Comparison of ENCODE assay signal across 11 mouse cellular contexts in the genomic region with DNA sequence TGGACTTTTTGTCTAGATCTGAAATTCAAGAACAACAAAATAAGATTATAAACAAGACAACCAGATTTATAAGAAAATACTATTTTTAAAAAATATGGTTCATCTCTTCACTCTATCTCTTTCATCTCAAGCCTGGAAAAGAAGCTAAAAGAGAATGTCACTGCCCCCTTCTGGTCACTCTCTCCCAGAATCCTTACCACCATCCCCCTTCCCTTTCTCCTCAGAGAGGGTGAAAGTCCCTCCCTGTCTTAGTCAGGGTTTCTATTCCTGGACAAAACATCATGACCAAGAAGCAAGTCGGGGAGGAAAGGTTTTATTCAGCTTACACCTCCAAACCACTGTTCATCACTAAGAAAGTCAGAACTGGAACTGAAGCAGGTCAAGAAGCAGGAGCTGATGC.
DNase-seq lines count a peak whose midpoint lies in the region; ATAC-seq and TF ChIP-seq lines count a peak whose summit lies in the region.
"Had no signal": no experiment of that assay in that cellular context is flagged by ENCODE, and none has a peak within 500 bp of the region (broad histone marks: within the 10 kb centered on the region; RNA-seq: fewer than 3 reads in every experiment).

No protein-coding gene starts in this region.

- TF ChIP-seq RAD21 in CH12.LX (IDR thresholded peaks at IDR 0.05; ENCODE audit: low read depth, low read length): peak; percentile 43

- TF ChIP-seq EP300 in CH12.LX (IDR thresholded peaks at IDR 0.05; ENCODE audit: low read length): no peak

- H3K9me3 ChIP-seq in CH12.LX (replicated peaks; ENCODE audit: low read length): peaks cover 5% of the 10 kb centered on the region
- H3K9me3 ChIP-seq in neural tube, embryonic 15.5 days (replicated peaks): no peaks in the 10 kb centered on the region
- H3K9me3 ChIP-seq: G1E had no signal

- peaks cover 0 to 9% of the 10 kb centered on the region in 2 experiments; a peak in 2 of 4 replicates for H3K4me1 ChIP-seq in CH12.LX (ENCODE audit: control insufficient read depth in 1 of 2, insufficient read depth in 2 of 2)
- H3K4me1 ChIP-seq in neural tube, embryonic 15.5 days: no peaks in the 10 kb centered on the region

- WGBS in neural tube, embryonic 15.5 days: 64% methylated on average over 1 of the region's 1 CpGs

- H3K27ac ChIP-seq in CH12.LX (ENCODE audit: insufficient read depth, low read depth): no peak overlapping the region
- no peak overlapping the region for H3K27ac ChIP-seq in neural tube, embryonic 15.5 days (replicated peaks)
- H3K27ac ChIP-seq: macrophage had no signal

- ATAC-seq in neural tube, embryonic 15.5 days (ENCODE audit: low FRiP score): no peak

- TF ChIP-seq POLR2A in CH12.LX (IDR thresholded peaks at IDR 0.05; ENCODE audit: low read depth, low read length): no peak

- in situ Hi-C loops in CH12.LX (cut with MboI; ENCODE audit: low pct_ligation_motif_present, low pct_unique_long_range_greater_than_20kb, low sequenced_read_pairs): no loop called here

- TF ChIP-seq CTCF in CH12.LX (conservative IDR thresholded peaks at IDR 0.05 in 1 of 2, IDR thresholded peaks at IDR 0.05 in 1 of 2; ENCODE audit: low read depth in 2 of 2, low read length in 2 of 2): peak in 1 of 2 experiments; percentile 40; a peak in 2 of 4 replicates

- dilution Hi-C loops in CH12.LX (cut with MboI; ENCODE audit: extremely low pct_ligation_motif_present, extremely low pct_unique_long_range_greater_than_20kb, low sequenced_read_pairs): no loop called here

- no peak overlapping the region for H3K4me2 ChIP-seq in CH12.LX (ENCODE audit: insufficient read depth, low read depth, poor library complexity, severe bottlenecking)
- H3K4me2 ChIP-seq in neural tube, embryonic 15.5 days: no peak overlapping the region

- H3K27me3 ChIP-seq in CH12.LX (replicated peaks): no peaks in the 10 kb centered on the region
- no peaks in the 10 kb centered on the region for H3K27me3 ChIP-seq in neural tube, embryonic 15.5 days (replicated peaks)

- no peak overlapping the region for H3K9ac ChIP-seq in CH12.LX (ENCODE audit: insufficient read depth, low read depth)
- no peak overlapping the region for H3K9ac ChIP-seq in neural tube, embryonic 15.5 days (replicated peaks)

- H3K4me3 ChIP-seq in CH12.LX (replicated peaks in 1 of 3; ENCODE audit: low read depth in 2 of 3, low read length in 2 of 3, poor library complexity in 1 of 3): no peak overlapping the region
- no peak overlapping the region for H3K4me3 ChIP-seq in neural tube, embryonic 15.5 days (replicated peaks)

- no peaks in the 10 kb centered on the region for H3K79me2 ChIP-seq in CH12.LX (replicated peaks; ENCODE audit: control insufficient read depth, extremely low read depth, insufficient read depth, poor library complexity, severe bottlenecking)

- H3K36me3 ChIP-seq in CH12.LX (replicated peaks in 1 of 2; ENCODE audit: control insufficient read depth in 1 of 2, insufficient read depth in 1 of 2, low read length in 1 of 2): no peaks in the 10 kb centered on the region
- H3K36me3 ChIP-seq in neural tube, embryonic 15.5 days: no peaks in the 10 kb centered on the region
- H3K36me3 ChIP-seq: G1E had no signal

- DNase-seq in embryo, embryonic 10 days (ENCODE audit: low spot score): peak; percentile 55
- DNase-seq in embryo, embryonic 9.5 days (ENCODE audit: extremely low spot score): no peak
- DNase-seq in left cerebral cortex, adult 11 months (ENCODE audit: low spot score): peak; percentile 7
- no peak for DNase-seq in left cerebral cortex, adult 8-10 months (ENCODE audit: low spot score in 2 of 2)
- peak; percentile 75 for DNase-seq in CH12.LX (ENCODE audit: extremely low read depth)
- peak; percentile 2 to 32 for DNase-seq in kidney, postnatal 36 days
- no peak for DNase-seq in thymus, postnatal 10 days (ENCODE audit: low spot score in 2 of 2)
- DNase-seq: gastrocnemius, postnatal 36 days had no signal

TF ChIP-seq in CH12.LX, 34 proteins besides CTCF, POLR2A, EP300 and RAD21:
- TF ChIP-seq MEF2A (IDR thresholded peaks at IDR 0.05; ENCODE audit: borderline replicate concordance, low read depth, low read length) (peak; percentile 53; the same call in 1 of the 2 replicates), USF1 (IDR thresholded peaks at IDR 0.05; ENCODE audit: low read depth, low read length) (no peak), KAT2A (IDR thresholded peaks at IDR 0.05; ENCODE audit: insufficient replicate concordance, low read length) (no peak), UBTF (IDR thresholded peaks at IDR 0.05; ENCODE audit: low read depth, low read length) (no peak), JUN (IDR thresholded peaks at IDR 0.05; ENCODE audit: insufficient read depth, low read depth, low read length) (no peak), CHD1 (IDR thresholded peaks at IDR 0.05; ENCODE audit: low read depth, low read length) (no peak), IRF4 (IDR thresholded peaks at IDR 0.05; ENCODE audit: low read depth, low read length) (no peak), JUND (conservative IDR thresholded peaks at IDR 0.05; ENCODE audit: low read depth, low read length) (no peak)

Comparison
In these comparisons a context has a peak if more than half of its experiments do, and no peak if none do; other contexts are left out.
1. DNase-seq: peak in embryo, embryonic 10 days (single experiment), left cerebral cortex, adult 11 months (single experiment), CH12.LX (single experiment) and kidney, postnatal 36 days (2 of 2); none in embryo, embryonic 9.5 days (single experiment), left cerebral cortex, adult 8-10 months (0 of 2) and thymus, postnatal 10 days (0 of 2).